7 mouse cellular contexts compared by ENCODE assay signal in the genomic region with DNA sequence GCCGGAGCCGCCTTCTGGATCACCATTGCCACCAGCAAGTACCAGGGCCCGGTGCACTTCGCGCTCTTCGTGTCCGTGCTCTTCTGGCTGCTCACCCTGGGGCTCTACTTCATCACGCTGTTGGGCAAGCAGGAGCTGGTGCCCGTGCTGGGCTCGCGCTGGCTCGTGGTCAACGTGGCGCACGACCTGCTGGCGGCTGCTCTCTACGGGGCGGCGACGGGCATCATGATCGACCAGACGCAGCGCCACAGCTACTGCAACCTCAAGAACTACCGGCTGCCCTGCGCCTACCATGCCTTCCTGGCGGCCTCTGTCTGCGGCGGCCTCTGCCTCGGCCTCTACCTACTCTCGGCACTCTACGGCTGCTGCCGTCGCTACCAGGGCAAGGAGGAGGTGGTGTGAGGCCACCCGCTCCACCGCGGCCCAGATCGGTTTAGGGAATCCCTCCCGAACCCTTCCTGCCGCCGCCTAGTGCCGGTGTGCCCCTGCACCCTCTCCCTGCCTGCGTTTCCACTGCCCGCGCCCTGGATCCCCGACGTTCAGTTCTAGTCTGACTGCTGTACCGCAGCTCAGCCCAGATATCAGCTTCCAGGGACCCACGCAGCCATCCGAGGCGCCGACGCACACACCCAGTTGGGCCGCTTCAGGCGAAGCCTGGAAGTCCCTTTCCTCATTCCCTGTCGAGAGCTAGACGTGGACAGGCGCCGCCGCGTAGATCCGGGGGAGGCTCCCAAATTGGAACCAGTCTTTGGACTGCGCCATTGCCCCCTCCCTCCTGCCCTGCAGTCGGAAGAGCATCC. TPM values are rescaled to one million over a fixed set of nuclear protein-coding genes. Genes with fewer than 3 reads are reported as not detected.
A peak's percentile ranks its signal among the peaks of the same experiment; 100 is the strongest.
DNase-seq lines count a peak whose midpoint lies in the region; ATAC-seq lines count a peak whose summit lies in the region.

No protein-coding gene starts in this region.

- H3K4me1 ChIP-seq in hindbrain, embryonic 12.5 days, result peaks cover 21% of the 10 kb centered on the region
- H3K4me1 ChIP-seq in limb, embryonic 10.5 days, result peaks cover 45% of the 10 kb centered on the region
- H3K4me1 ChIP-seq in midbrain, embryonic 10.5 days, result peaks cover 28% of the 10 kb centered on the region

- peak overlapping the region; percentile 60 for H3K4me3 ChIP-seq in hindbrain, embryonic 12.5 days
- peak overlapping the region; percentile 82 for H3K4me3 ChIP-seq in limb, embryonic 10.5 days
- peak overlapping the region; percentile 60 for H3K4me3 ChIP-seq in midbrain, embryonic 10.5 days

- under 1% methylated on average over 63 of the region's 63 CpGs for WGBS in hindbrain, embryonic 12.5 days
- under 1% methylated on average over 63 of the region's 63 CpGs for WGBS in limb, embryonic 10.5 days
- 1% methylated on average over 63 of the region's 63 CpGs for WGBS in midbrain, embryonic 10.5 days

- ATAC-seq in hindbrain, embryonic 12.5 days (ENCODE audit: low FRiP score), result peak; percentile 36; the same call in 1 of the 2 replicates

- H3K36me3 ChIP-seq in hindbrain, embryonic 12.5 days, result no peaks in the 10 kb centered on the region
- H3K36me3 ChIP-seq in limb, embryonic 10.5 days, result peaks cover 10% of the 10 kb centered on the region
- no peaks in the 10 kb centered on the region for H3K36me3 ChIP-seq in midbrain, embryonic 10.5 days

- H3K4me2 ChIP-seq in hindbrain, embryonic 12.5 days (replicated peaks), result peak overlapping the region; percentile 79

- H3K9ac ChIP-seq in hindbrain, embryonic 12.5 days, result peak overlapping the region; percentile 75

- H3K27me3 ChIP-seq in hindbrain, embryonic 12.5 days, result peaks cover 43% of the 10 kb centered on the region
- peaks cover 16% of the 10 kb centered on the region for H3K27me3 ChIP-seq in limb, embryonic 10.5 days (ENCODE audit: low read depth, poor library complexity, severe bottlenecking)
- peaks cover 51% of the 10 kb centered on the region for H3K27me3 ChIP-seq in midbrain, embryonic 10.5 days (ENCODE audit: low read depth, poor library complexity, severe bottlenecking)

- H3K27ac ChIP-seq in hindbrain, embryonic 12.5 days, result peak overlapping the region; percentile 62
- H3K27ac ChIP-seq in limb, embryonic 10.5 days, result peak overlapping the region; percentile 91
- peak overlapping the region; percentile 85 for H3K27ac ChIP-seq in midbrain, embryonic 10.5 days (replicated peaks)

- no peaks in the 10 kb centered on the region for H3K9me3 ChIP-seq in hindbrain, embryonic 12.5 days (replicated peaks)
- H3K9me3 ChIP-seq in limb, embryonic 10.5 days (replicated peaks), result no peaks in the 10 kb centered on the region
- no peaks in the 10 kb centered on the region for H3K9me3 ChIP-seq in midbrain, embryonic 10.5 days (replicated peaks)

- DNase-seq in R1 (ENCODE audit: low read depth, low spot score), result peak; percentile 64
- DNase-seq in cerebellum, adult 18-20 months, result peak; percentile 70 to 78
- peak; percentile 46 for DNase-seq in forelimb bud, embryonic 11.5 days (ENCODE audit: low read depth, low spot score)
- peak; percentile 78 for DNase-seq in limb, embryonic 10.5 days (ENCODE audit: low spot score)
- peak; percentile 73 for DNase-seq in midbrain, embryonic 10.5 days (ENCODE audit: low spot score)
- DNase-seq in right cerebral cortex, postnatal 36 days (ENCODE audit: low spot score in 2 of 2), result peak; percentile 63 to 79

RNA-seq across cellular contexts. Expression of a gene that starts 0.8 kb away (rescaled TPM):
- 9.7 and 11.6 TPM in 2 replicates for polyA plus RNA-seq in hindbrain, embryonic 12.5 days (2016; fragmentation: Nextera tagmentation; extraction: Ambion mirVana)
- 5.6 and 5.8 TPM in 2 replicates for polyA plus RNA-seq in limb, embryonic 10.5 days (2016; fragmentation: Nextera tagmentation; extraction: Ambion mirVana)
- 3.2 and 3.6 TPM in 2 replicates for polyA plus RNA-seq in midbrain, embryonic 10.5 days (2016; fragmentation: Nextera tagmentation; extraction: Ambion mirVana)

RNA-seq across cellular contexts. Expression of a gene that starts 15.8 kb away (rescaled TPM):
- 53.6 and 55.2 TPM in 2 replicates for polyA plus RNA-seq in hindbrain, embryonic 12.5 days (2016; fragmentation: Nextera tagmentation; extraction: Ambion mirVana)
- 27.6 and 30.8 TPM in 2 replicates for polyA plus RNA-seq in limb, embryonic 10.5 days (2016; fragmentation: Nextera tagmentation; extraction: Ambion mirVana)
- 29.4 and 36.4 TPM in 2 replicates for polyA plus RNA-seq in midbrain, embryonic 10.5 days (2016; fragmentation: Nextera tagmentation; extraction: Ambion mirVana)

RNA-seq across cellular contexts. Expression of a gene that starts 19.1 kb away (rescaled TPM):
- polyA plus RNA-seq in hindbrain, embryonic 12.5 days (2016; fragmentation: Nextera tagmentation; extraction: Ambion mirVana), result 11.8 and 13.5 TPM in 2 replicates
- polyA plus RNA-seq in limb, embryonic 10.5 days (2016; fragmentation: Nextera tagmentation; extraction: Ambion mirVana), result 22.1 and 25.0 TPM in 2 replicates
- 15.7 and 17.7 TPM in 2 replicates for polyA plus RNA-seq in midbrain, embryonic 10.5 days (2016; fragmentation: Nextera tagmentation; extraction: Ambion mirVana)

RNA-seq across cellular contexts. Expression of a gene that starts 54.1 kb away (rescaled TPM):
- 1.5 and 1.9 TPM in 2 replicates for polyA plus RNA-seq in hindbrain, embryonic 12.5 days (2016; fragmentation: Nextera tagmentation; extraction: Ambion mirVana)
- polyA plus RNA-seq in limb, embryonic 10.5 days (2016; fragmentation: Nextera tagmentation; extraction: Ambion mirVana), result 0.21 and 2.4 TPM in 2 replicates
- 0.06 TPM in 2 replicates for polyA plus RNA-seq in midbrain, embryonic 10.5 days (2016; fragmentation: Nextera tagmentation; extraction: Ambion mirVana)

RNA-seq across cellular contexts. Expression of a gene that starts 57.7 kb away (rescaled TPM):
- 35.3 and 39.4 TPM in 2 replicates for polyA plus RNA-seq in hindbrain, embryonic 12.5 days (2016; fragmentation: Nextera tagmentation; extraction: Ambion mirVana)
- polyA plus RNA-seq in limb, embryonic 10.5 days (2016; fragmentation: Nextera tagmentation; extraction: Ambion mirVana), result 31.9 and 33.0 TPM in 2 replicates
- 23.3 and 26.7 TPM in 2 replicates for polyA plus RNA-seq in midbrain, embryonic 10.5 days (2016; fragmentation: Nextera tagmentation; extraction: Ambion mirVana)

Comparison
In these comparisons a context has a peak if more than half of its experiments do, and no peak if none do; other contexts are left out.
1. Peak in every context shown above with its lines: DNase-seq, ATAC-seq, H3K4me3 ChIP-seq and H3K27ac ChIP-seq.